Mouse (Mus musculus) neural tube, embryonic 15.5 days (tissue): ENCODE data around the gene Nup54. TPM values are rescaled to one million over a fixed set of nuclear protein-coding genes. Genes with fewer than 3 reads are reported as not detected.

Source experiments
- ATAC-seq: fragments of 200-750 bp; cut with Nextera tagmentation; 2 replicates; pipeline ENCODE4 v1.8.0; 2017; ENCODE audit warnings: mild to moderate bottlenecking, moderate TSS enrichment, moderate library complexity; ENCODE audit not compliant: low FRiP score
- H3K27ac ChIP-seq: fragments of 300-500 bp; sonication (generic); replicated peaks from 2 replicates; pipeline ENCODE4 v1.5.1; 2015; ENCODE audit warnings: mild to moderate bottlenecking, inconsistent platforms
- H3K27me3 ChIP-seq: fragments of 300-500 bp; sonication (generic); replicated peaks from 2 replicates; pipeline ENCODE4 v1.6.1; 2015; ENCODE audit warnings: inconsistent platforms
- H3K36me3 ChIP-seq: fragments of 300-500 bp; sonication (generic); 2 replicates; pipeline ENCODE4 v1.6.1; 2015; ENCODE audit warnings: inconsistent platforms
- H3K4me1 ChIP-seq: fragments of 300-500 bp; sonication (generic); 2 replicates; pipeline ENCODE4 v1.6.1; 2015; ENCODE audit warnings: inconsistent platforms
- H3K4me2 ChIP-seq: fragments of 300-500 bp; sonication (generic); 2 replicates; pipeline ENCODE4 v1.6.1; 2015; ENCODE audit warnings: inconsistent platforms, mild to moderate bottlenecking, moderate library complexity
- H3K4me3 ChIP-seq: fragments of 300-500 bp; sonication (generic); replicated peaks from 2 replicates; pipeline ENCODE4 v1.5.1; 2015; ENCODE audit warnings: mild to moderate bottlenecking, inconsistent platforms
- H3K9ac ChIP-seq: fragments of 300-500 bp; sonication (generic); replicated peaks from 2 replicates; pipeline ENCODE4 v1.6.1; 2015; ENCODE audit warnings: mild to moderate bottlenecking, inconsistent platforms
- H3K9me3 ChIP-seq: fragments of 300-500 bp; sonication (generic); replicated peaks from 2 replicates; pipeline ENCODE4 v1.6.1; 2016; ENCODE audit warnings: inconsistent platforms
- WGBS: fragments of 180-500 bp; shearing (Covaris S2); methylation state at CpG from one replicate; pipeline ENCODE4 v1.1.7; 2015; ENCODE audit warnings: mixed read lengths; 5-methylcytosine and 5-hydroxymethylcytosine counted together
- polyA plus RNA-seq: library from polyadenylated mRNA; unstranded; fragments of >200 nt; fragmentation: Nextera tagmentation; extraction: Ambion mirVana; gene quantifications from 2 replicates; pipeline ENCODE4 v1.2.1, GENCODE M21; 2015

Nup54 gene
- polyA plus RNA-seq, 1 experiment from 2014 or later, result 49.2 TPM

DNA sequence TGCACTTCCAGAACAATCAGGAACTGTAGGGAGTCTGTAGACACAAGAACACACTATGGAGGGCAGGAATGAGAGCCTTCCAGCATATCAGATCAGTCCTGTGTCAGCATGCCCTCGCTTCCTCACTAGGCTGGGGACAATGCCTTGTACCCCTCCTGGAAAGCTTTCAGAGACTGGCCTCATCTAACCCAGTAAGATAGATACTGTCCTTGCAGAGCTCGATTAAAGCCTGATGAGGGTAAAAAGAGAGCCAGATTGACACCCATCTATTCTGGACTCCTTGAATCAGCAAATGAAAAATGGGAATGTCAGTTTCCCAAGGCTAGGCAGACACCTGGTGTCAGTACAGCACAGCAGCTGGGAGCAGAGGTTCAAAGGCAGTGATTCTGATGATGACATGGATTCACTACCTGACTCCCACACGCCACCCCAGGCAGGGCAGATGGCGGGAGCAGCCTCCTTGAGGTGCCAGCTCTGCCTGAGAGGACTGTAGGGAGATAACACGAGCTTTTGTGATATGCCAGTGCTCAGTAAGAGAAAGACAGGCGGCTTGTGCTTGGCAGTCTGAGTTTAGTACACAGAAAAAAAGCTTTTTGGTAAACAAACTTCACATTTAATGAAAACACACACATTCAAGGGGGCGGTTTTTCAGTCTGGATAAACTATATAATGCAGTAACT is 23.4 kb downstream of the Nup54 start:
- Histone ChIP-seq H3K9ac (no peak overlapping the region), H3K4me3 (no peak overlapping the region), H3K4me1 (no peaks in the 10 kb centered on the region), H3K27ac (no peak overlapping the region), H3K27me3 (no peaks in the 10 kb centered on the region), H3K9me3 (no peaks in the 10 kb centered on the region), H3K4me2 (no peak overlapping the region), H3K36me3 (peaks cover 19% of the 10 kb centered on the region)
- 66% methylated on average over 7 of the region's 7 CpGs for WGBS
- ATAC-seq, result no peak

DNA sequence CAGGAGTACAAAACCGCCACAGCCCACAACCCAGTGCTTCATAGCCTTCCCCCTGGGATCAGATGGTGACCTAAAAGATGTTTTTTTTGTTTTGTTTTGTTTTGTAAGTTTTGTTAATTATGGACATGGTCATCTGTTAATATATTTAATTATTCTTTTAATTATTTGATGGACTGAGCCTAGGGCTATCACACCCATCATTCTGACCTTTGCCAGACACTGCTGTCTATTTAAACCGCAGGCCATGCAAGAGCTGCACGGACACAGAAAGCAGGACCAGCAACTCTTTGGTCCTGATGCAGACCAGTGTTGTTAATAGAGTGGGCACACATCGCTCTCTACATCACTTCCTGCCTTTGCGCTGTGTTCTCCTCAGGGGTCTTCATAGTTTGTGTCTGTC is 24.5 kb downstream of the Nup54 start:
- Histone ChIP-seq H3K4me3 (no peak overlapping the region), H3K36me3 (peaks cover 12% of the 10 kb centered on the region), H3K9ac (no peak overlapping the region), H3K4me2 (no peak overlapping the region), H3K27ac (no peak overlapping the region), H3K27me3 (no peaks in the 10 kb centered on the region), H3K4me1 (no peaks in the 10 kb centered on the region), H3K9me3 (no peaks in the 10 kb centered on the region)
- ATAC-seq, result no peak
- WGBS, result 85% methylated on average over 5 of the region's 5 CpGs

DNA sequence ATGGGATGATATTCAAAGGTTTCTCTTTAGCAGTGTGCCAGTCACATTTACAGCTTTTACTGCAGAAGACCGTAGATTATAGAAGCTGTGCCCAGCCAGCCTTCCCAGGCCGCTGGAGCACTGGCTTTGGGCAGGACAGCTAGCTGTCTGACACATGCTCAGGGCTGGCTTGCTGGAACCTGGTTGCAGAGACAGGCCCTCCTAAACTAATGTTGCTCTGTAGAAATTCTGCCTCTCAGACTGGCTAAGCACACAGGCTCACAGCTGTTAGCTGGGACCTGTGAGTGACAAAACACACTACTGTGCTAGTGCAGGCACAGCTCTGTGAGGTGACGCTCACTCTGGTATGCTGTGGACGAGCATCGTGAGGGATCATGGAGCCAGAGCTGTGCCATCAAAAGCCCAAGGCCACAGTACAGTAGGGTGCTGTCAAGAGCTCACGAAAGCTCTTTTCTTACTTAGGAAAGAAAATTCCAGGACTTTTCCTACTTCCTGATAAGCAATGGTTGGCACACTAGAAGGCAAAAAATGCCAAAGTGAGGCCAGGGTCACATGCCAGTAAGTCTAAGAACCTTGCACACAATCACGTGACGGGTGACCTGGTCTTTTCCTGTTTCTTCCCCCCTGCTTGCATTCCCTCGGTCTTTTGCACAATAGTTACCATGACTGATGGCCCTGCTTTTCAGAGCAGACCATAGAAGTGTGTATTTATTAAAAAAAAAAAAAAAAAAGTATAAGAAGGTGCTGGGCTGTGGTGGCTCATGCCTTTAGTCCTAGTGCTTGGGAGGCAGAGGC is 25.5 kb downstream of the Nup54 start:
- Histone ChIP-seq H3K4me1 (no peaks in the 10 kb centered on the region), H3K9me3 (no peaks in the 10 kb centered on the region), H3K4me2 (no peak overlapping the region), H3K36me3 (peaks cover 5% of the 10 kb centered on the region), H3K27me3 (no peaks in the 10 kb centered on the region), H3K4me3 (no peak overlapping the region), H3K27ac (no peak overlapping the region), H3K9ac (no peak overlapping the region)
- WGBS, result 81% methylated on average over 9 of the region's 9 CpGs
- no peak for ATAC-seq

DNA sequence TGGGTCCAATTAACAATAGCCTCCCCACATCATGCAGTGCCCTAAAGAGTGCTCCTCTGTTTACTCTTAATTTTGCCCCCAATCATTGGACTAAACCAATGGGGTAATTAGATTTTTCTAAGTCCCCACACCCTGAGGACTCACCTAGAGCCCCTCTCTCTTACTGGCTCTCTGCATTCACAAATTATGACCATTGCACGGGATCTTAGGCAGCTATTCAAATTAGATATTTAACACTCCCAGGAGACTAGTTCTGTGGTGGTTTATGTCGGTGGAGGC is 30.7 kb downstream of the Nup54 start:
- no peak for ATAC-seq
- Histone ChIP-seq H3K4me3 (no peak overlapping the region), H3K27me3 (no peaks in the 10 kb centered on the region), H3K27ac (no peak overlapping the region), H3K36me3 (no peaks in the 10 kb centered on the region), H3K4me2 (no peak overlapping the region), H3K4me1 (peaks cover 3% of the 10 kb centered on the region; the same call in 1 of the 2 replicates), H3K9ac (no peak overlapping the region), H3K9me3 (no peaks in the 10 kb centered on the region)
- 24% methylated on average over 2 of the region's 2 CpGs for WGBS

DNA sequence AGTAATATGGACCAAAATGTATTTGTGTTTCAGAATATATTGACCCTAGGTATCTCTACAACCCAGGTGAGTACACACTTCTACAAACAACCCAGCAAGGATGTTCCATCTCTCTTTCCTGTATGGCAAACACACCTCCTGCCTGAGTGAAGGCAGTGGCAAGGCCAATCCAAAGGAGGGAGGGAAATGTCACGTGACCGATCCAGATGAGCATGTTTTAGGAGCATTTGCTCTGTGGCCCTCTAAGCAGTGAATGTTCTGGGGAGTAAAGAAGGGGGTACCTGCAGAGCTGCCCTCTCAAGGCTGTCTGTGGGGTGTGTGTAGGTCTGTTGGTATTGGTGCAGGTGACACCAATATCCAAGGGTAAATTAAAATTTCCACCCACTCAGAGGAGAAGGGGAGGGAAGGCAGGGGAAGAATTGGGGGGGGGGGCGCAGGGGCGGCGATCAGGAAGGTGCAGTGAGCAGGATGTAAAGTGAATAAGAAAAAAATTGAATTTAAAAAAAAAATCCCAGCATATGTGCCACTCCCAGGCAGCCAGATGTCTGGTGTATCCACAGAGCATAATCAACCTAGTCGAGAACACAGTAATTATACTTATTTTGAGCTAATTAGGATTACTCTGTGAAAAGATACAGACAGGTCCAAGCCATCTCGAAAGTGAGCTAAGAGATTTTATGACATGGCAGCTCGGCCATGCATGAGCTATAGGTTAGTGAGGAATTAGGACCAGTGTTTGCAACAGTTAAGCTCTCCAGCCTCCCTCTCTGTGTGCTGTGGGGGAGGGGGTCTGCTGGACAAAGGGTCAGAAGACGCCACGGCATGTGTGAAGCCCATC is 31.2 kb downstream of the Nup54 start:
- Histone ChIP-seq H3K9ac (no peak overlapping the region), H3K4me1 (peaks cover 3% of the 10 kb centered on the region; the same call in 1 of the 2 replicates), H3K9me3 (no peaks in the 10 kb centered on the region), H3K4me2 (no peak overlapping the region), H3K4me3 (no peak overlapping the region), H3K27me3 (no peaks in the 10 kb centered on the region), H3K27ac (no peak overlapping the region), H3K36me3 (no peaks in the 10 kb centered on the region)
- ATAC-seq, result no peak
- 46% methylated on average over 10 of the region's 10 CpGs for WGBS

DNA sequence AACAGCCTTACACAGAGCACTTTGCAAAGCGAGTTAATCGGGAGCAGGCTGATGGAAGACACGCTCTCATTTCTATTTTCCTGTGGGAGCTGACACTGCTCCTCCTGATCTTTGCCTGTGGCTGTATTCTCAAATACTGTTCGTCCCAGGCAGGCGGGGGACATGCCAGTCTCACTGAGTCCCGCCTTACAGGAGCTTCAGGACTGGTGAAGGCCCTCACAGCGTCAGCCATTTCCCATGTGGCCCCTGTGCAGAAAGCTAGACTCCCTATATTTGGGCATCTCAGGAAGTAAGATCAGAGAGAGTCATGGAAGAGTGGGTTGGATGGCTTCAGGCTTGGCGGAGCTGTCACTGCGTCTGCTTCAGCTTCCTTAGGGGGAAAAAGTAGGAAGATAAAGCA is 32.2 kb downstream of the Nup54 start:
- peaks cover 3% of the 10 kb centered on the region; the same call in 1 of the 2 replicates for H3K4me1 ChIP-seq
- no peaks in the 10 kb centered on the region for H3K27me3 ChIP-seq
- no peak overlapping the region for H3K9ac ChIP-seq
- no peaks in the 10 kb centered on the region for H3K9me3 ChIP-seq
- no peak for ATAC-seq
- H3K27ac ChIP-seq, result no peak overlapping the region
- no peak overlapping the region for H3K4me3 ChIP-seq
- no peak overlapping the region for H3K4me2 ChIP-seq
- no peaks in the 10 kb centered on the region for H3K36me3 ChIP-seq
- 80% methylated on average over 9 of the region's 9 CpGs for WGBS

DNA sequence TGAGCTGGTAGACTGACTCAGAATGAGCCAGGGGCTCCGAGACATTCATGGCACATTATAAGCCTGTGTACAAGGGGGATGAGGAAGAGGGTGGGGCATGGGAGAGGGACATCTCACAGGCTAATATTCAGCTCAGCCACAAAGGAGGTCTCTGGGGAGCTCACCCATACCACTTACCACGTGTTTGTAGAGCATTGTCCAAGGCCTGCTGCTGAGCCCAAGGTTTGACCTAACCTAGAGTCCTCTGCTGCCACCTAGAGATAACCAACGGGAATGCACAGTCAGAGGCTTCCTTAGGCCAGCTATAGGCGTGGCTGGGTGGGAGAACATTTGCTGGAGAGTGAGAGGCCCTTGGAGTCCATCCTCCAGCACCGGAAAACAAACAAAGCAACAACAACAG is 36.9 kb downstream of the Nup54 start:
- Histone ChIP-seq H3K27me3 (peaks cover 10% of the 10 kb centered on the region; the same call in 1 of the 2 replicates), H3K4me2 (no peak overlapping the region), H3K9me3 (no peaks in the 10 kb centered on the region), H3K27ac (no peak overlapping the region), H3K9ac (no peak overlapping the region), H3K4me3 (no peak overlapping the region), H3K4me1 (no peaks in the 10 kb centered on the region), H3K36me3 (no peaks in the 10 kb centered on the region)
- WGBS, result 24% methylated on average over 5 of the region's 5 CpGs
- peak; percentile 84; the same call in 1 of the 2 replicates for ATAC-seq

DNA sequence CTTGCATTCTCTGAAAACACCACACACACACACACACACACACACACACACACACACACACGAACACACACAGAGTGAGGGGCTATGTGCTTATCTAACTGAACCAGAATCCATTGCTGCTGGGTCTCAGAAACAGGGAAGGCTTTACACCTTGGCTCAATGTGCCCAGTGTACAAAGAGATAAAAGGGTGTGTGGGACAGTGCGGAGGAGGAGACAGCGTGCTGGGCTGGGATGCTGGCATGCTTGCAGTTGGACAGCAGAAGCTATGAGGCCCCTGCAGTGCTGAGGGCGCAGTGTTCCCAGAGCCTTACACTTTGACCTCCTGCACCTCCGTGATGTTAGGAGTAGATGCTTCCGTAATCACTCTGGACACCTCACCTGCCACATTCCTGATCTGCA is 38.5 kb downstream of the Nup54 start:
- Histone ChIP-seq H3K9me3 (no peaks in the 10 kb centered on the region), H3K9ac (no peak overlapping the region), H3K27ac (no peak overlapping the region), H3K4me1 (0 out of 2 replicates have a peak, but pooled peaks cover 6% of the 10 kb centered on the region), H3K27me3 (peaks cover 21% of the 10 kb centered on the region; the same call in 1 of the 2 replicates), H3K4me2 (no peak overlapping the region), H3K36me3 (no peaks in the 10 kb centered on the region), H3K4me3 (no peak overlapping the region)
- 91% methylated on average over 6 of the region's 6 CpGs for WGBS
- ATAC-seq, result no peak

DNA sequence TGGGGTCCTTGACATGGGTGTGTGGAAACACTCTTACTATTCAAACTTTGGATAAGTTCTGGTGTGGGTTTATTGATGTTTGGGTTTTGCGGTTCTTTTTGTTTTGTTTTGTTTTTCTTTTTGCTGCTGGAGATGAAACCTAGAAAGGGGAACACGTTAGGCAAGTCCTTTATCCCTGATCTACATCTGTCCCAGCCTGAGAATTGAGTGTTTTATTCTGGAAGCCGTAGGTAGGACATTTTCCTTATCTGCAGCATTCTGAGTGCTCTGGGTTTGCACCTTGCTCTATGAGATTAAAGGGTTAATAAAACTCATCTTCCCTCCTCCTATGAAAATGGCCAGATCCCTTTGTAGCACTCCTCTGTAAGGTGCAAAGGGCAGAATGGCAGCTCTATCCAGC is 39.3 kb downstream of the Nup54 start:
- H3K27ac ChIP-seq, result no peak overlapping the region
- WGBS, result 84% methylated on average over 3 of the region's 3 CpGs
- H3K9me3 ChIP-seq, result no peaks in the 10 kb centered on the region
- H3K4me1 ChIP-seq, result 0 out of 2 replicates have a peak, but pooled peaks cover 6% of the 10 kb centered on the region
- H3K27me3 ChIP-seq, result peaks cover 27% of the 10 kb centered on the region; the same call in 1 of the 2 replicates
- H3K9ac ChIP-seq, result no peak overlapping the region
- no peak for ATAC-seq
- no peak overlapping the region for H3K4me3 ChIP-seq
- H3K4me2 ChIP-seq, result no peak overlapping the region
- H3K36me3 ChIP-seq, result no peaks in the 10 kb centered on the region

DNA sequence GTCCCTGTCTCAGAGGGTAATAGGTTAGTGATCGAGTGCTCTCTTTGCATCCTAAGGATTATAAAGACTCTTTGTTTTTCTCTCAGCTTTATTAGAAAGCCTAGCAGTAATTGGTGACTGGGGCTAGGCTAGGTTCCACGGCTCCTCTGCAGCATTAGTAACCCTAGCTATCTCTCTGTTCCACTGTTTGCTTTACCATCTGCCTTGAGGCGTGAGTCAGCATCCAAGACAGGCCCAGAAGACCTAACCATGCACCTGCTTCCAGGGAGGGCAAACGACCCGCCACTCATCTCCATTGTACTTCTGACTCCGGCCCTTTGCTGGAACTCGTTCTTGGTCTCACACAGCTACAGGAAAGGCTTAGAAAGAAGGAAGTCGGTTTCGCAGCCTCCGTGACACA is 41.2 kb downstream of the Nup54 start:
- Histone ChIP-seq H3K9ac (no peak overlapping the region), H3K4me3 (no peak overlapping the region), H3K27ac (no peak overlapping the region), H3K36me3 (no peaks in the 10 kb centered on the region), H3K4me2 (no peak overlapping the region), H3K27me3 (peaks cover 32% of the 10 kb centered on the region; the same call in 1 of the 2 replicates), H3K4me1 (0 out of 2 replicates have a peak, but pooled peaks cover 6% of the 10 kb centered on the region), H3K9me3 (no peaks in the 10 kb centered on the region)
- WGBS, result 68% methylated on average over 10 of the region's 10 CpGs
- no peak for ATAC-seq

DNA sequence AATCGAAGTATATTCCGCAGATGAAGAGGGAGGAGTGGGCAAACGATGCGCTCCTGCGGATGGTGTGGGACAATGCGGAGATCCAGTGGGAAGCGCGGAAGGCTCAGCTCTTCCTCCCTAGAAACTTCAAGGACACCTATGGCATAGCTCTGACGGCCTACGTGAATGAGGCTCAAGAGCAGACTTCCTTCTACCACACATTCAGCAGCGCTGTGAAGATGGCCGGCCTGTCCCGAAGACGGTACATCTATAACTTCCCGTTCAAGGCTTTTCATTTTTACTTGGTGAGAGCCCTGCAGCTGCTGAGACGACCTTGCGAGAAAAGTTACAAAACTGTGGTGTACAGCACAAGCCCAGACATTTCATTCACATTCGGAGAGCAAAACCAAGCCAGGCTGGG is 42.5 kb downstream of the Nup54 start:
- H3K9ac ChIP-seq, result no peak overlapping the region
- H3K4me2 ChIP-seq, result peak overlapping the region; percentile 47
- no peaks in the 10 kb centered on the region for H3K9me3 ChIP-seq
- WGBS, result 40% methylated on average over 18 of the region's 18 CpGs
- H3K4me1 ChIP-seq, result 0 out of 2 replicates have a peak, but pooled peaks cover 6% of the 10 kb centered on the region
- peak overlapping the region; percentile 16; the same call in 1 of the 2 replicates for H3K4me3 ChIP-seq
- peaks cover 32% of the 10 kb centered on the region; the same call in 1 of the 2 replicates for H3K27me3 ChIP-seq
- ATAC-seq, result no peak
- no peaks in the 10 kb centered on the region for H3K36me3 ChIP-seq
- H3K27ac ChIP-seq, result no peak overlapping the region
